Mouse (Mus musculus): ENCODE measurements around the gene Zscan2. TPM values are rescaled to one million over a fixed set of nuclear protein-coding genes. Genes with fewer than 3 reads are reported as not detected.

Zscan2 gene
- polyA plus RNA-seq, 1 experiment from 2014 or later: 0.63 TPM

GRCm38 (mm10) chr7:80840241-80840640 lies 20.5 kb upstream of the Zscan2 start:
- Histone ChIP-seq H3K27ac (replicated peaks) (peak overlapping the region; percentile 35; the same call in 1 of the 2 replicates), H3K9me3 (ENCODE audit: control insufficient read depth, low read length) (no peaks in the 10 kb centered on the region), H3K4me2 (replicated peaks; ENCODE audit: low read depth) (no peak overlapping the region), H3K9ac (ENCODE audit: low read length) (no peak overlapping the region), H3K4me3 (ENCODE audit: low read depth, low read length) (no peak overlapping the region), H3K4me1 (replicated peaks; ENCODE audit: control insufficient read depth, insufficient read depth) (0 out of 2 replicates have a peak, but pooled peaks cover 2% of the 10 kb centered on the region), H3K36me3 (ENCODE audit: control insufficient read depth, insufficient read depth, low read length) (no peaks in the 10 kb centered on the region), H3K27me3 (ENCODE audit: control insufficient read depth, insufficient read depth, low read length) (no peaks in the 10 kb centered on the region)
- WGBS: 52% methylated on average over 1 of the region's 1 CpGs
- DNase-seq (ENCODE audit: low spot score): no peak
- no peak for ATAC-seq (ENCODE audit: low FRiP score, low TSS enrichment)
- no peak for TF ChIP-seq CTCF (IDR thresholded peaks at IDR 0.05; ENCODE audit: low read depth)
- no peak for TF ChIP-seq EP300 (optimal IDR thresholded peaks at IDR 0.05)

GRCm38 (mm10) chr7:80840937-80841336 lies 19.8 kb upstream of the Zscan2 start:
- H3K4me2 ChIP-seq (replicated peaks; ENCODE audit: low read depth): no peak overlapping the region
- H3K4me3 ChIP-seq (ENCODE audit: low read depth, low read length): no peak overlapping the region
- WGBS: 43% methylated on average over 4 of the region's 4 CpGs
- no peaks in the 10 kb centered on the region for H3K9me3 ChIP-seq (ENCODE audit: control insufficient read depth, low read length)
- peak overlapping the region; percentile 35; the same call in 1 of the 2 replicates for H3K27ac ChIP-seq (replicated peaks)
- H3K4me1 ChIP-seq (replicated peaks; ENCODE audit: control insufficient read depth, insufficient read depth): 0 out of 2 replicates have a peak, but pooled peaks cover 2% of the 10 kb centered on the region
- no peaks in the 10 kb centered on the region for H3K36me3 ChIP-seq (ENCODE audit: control insufficient read depth, insufficient read depth, low read length)
- TF ChIP-seq EP300 (optimal IDR thresholded peaks at IDR 0.05) (no peak), CTCF (IDR thresholded peaks at IDR 0.05; ENCODE audit: low read depth) (no peak)
- DNase-seq (ENCODE audit: low spot score) (no peak), ATAC-seq (ENCODE audit: low FRiP score, low TSS enrichment) (no peak)
- H3K27me3 ChIP-seq (ENCODE audit: control insufficient read depth, insufficient read depth, low read length): no peaks in the 10 kb centered on the region
- H3K9ac ChIP-seq (ENCODE audit: low read length): no peak overlapping the region

DNA sequence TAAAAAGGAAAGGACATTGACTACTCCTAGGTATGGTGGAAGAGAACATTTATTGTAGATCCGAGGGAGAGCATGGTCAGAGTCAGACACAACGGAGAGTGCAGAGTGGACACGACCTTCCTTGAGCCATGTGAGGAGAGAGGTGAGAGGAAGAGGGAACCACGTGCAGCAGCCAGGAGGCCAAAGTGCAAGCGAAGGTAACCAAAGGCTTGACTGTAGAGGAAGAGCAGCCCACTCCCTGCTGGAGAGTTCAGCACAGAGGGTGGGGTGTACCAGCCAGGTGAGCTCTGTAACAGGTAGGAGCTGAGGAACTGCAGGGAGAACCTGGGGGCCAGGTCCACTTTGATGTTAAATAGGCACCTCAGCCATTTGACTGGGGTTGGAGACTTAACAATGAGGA lies 18.6 kb upstream of the Zscan2 start:
- ATAC-seq (ENCODE audit: low FRiP score, low TSS enrichment) (0 out of 2 replicates have a peak, but pooled peaks have one; percentile 7), DNase-seq (ENCODE audit: low spot score) (no peak)
- Histone ChIP-seq H3K36me3 (ENCODE audit: control insufficient read depth, insufficient read depth, low read length) (no peaks in the 10 kb centered on the region), H3K27ac (replicated peaks) (no peak overlapping the region), H3K4me1 (replicated peaks; ENCODE audit: control insufficient read depth, insufficient read depth) (0 out of 2 replicates have a peak, but pooled peaks cover 2% of the 10 kb centered on the region), H3K9ac (ENCODE audit: low read length) (no peak overlapping the region), H3K4me3 (ENCODE audit: low read depth, low read length) (no peak overlapping the region), H3K27me3 (ENCODE audit: control insufficient read depth, insufficient read depth, low read length) (no peaks in the 10 kb centered on the region), H3K9me3 (ENCODE audit: control insufficient read depth, low read length) (no peaks in the 10 kb centered on the region), H3K4me2 (replicated peaks; ENCODE audit: low read depth) (no peak overlapping the region)
- TF ChIP-seq EP300 (optimal IDR thresholded peaks at IDR 0.05): no peak
- no peak for TF ChIP-seq CTCF (IDR thresholded peaks at IDR 0.05; ENCODE audit: low read depth)
- 48% methylated on average over 5 of the region's 5 CpGs for WGBS

DNA sequence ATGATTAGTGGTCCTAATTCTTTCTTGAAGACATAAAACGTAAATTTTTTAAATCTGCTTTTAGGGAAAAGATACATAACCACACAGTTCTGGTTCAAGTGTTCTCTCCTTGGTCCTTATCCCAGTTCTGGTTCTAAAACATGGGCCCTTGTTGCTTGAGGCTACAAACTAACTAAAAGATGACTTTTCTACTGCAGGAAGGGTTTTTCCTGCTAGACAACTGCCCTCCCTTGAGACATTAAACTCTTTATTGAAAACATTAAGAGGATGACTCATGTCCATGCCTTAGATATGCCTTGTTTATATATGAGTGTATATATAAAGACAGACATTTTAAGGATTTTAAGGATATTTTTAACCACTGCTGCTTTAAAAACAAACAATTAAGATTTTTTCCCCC lies 17.5 kb upstream of the Zscan2 start:
- no peak for ATAC-seq (ENCODE audit: low FRiP score, low TSS enrichment)

DNA sequence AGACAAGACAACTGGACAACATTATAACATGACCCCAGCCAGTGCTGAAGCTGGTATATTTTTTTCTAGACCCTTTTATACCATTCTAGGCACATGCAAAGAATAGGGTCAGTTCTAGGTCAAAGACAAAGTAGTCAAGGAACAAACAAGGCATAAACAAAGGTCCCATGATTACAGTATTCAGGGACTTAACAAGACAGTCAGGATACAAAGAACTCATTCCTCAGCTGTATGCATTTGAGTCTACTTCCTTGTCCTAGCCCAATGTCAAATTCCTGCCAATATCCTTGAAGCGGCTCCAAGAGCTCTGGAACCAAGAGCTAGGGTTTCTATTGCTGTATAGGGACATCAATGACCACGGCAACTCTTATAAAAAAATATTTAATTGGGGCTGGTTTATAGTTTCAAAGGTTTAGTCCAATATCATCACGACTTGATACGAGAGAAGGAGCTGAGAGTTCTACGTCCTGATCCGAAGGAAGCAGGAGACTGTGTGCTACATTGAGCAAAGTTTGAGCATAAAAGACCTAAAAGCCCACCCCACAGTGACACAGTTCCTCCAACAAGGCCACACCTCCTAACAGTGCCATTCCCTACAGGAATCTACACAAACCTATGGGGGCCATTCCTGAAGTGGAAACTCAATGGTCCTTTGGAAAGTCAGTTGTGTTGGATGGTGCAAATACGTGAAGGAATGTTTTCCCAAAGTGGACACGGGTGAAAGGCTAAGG lies 16.6 kb upstream of the Zscan2 start:
- Histone ChIP-seq H3K9ac (ENCODE audit: low read length) (no peak overlapping the region), H3K9me3 (ENCODE audit: control insufficient read depth, low read length) (no peaks in the 10 kb centered on the region), H3K27ac (replicated peaks) (no peak overlapping the region), H3K27me3 (ENCODE audit: control insufficient read depth, insufficient read depth, low read length) (no peaks in the 10 kb centered on the region), H3K4me2 (replicated peaks; ENCODE audit: low read depth) (no peak overlapping the region), H3K36me3 (ENCODE audit: control insufficient read depth, insufficient read depth, low read length) (no peaks in the 10 kb centered on the region), H3K4me3 (ENCODE audit: low read depth, low read length) (no peak overlapping the region), H3K4me1 (replicated peaks; ENCODE audit: control insufficient read depth, insufficient read depth) (0 out of 2 replicates have a peak, but pooled peaks cover 2% of the 10 kb centered on the region)
- TF ChIP-seq CTCF (IDR thresholded peaks at IDR 0.05; ENCODE audit: low read depth): no peak
- TF ChIP-seq EP300 (optimal IDR thresholded peaks at IDR 0.05): no peak
- DNase-seq (ENCODE audit: low spot score) (no peak), ATAC-seq (ENCODE audit: low FRiP score, low TSS enrichment) (no peak)
- WGBS: 92% methylated on average over 8 of the region's 8 CpGs

More for the DNA sequence above, 17.5 kb upstream of the Zscan2 start:
- H3K9ac ChIP-seq (ENCODE audit: low read length): no peak overlapping the region
- H3K4me1 ChIP-seq (replicated peaks; ENCODE audit: control insufficient read depth, insufficient read depth): 0 out of 2 replicates have a peak, but pooled peaks cover 2% of the 10 kb centered on the region
- no peaks in the 10 kb centered on the region for H3K36me3 ChIP-seq (ENCODE audit: control insufficient read depth, insufficient read depth, low read length)
- WGBS: 67% methylated on average over 1 of the region's 1 CpGs
- DNase-seq (ENCODE audit: low spot score): no peak
- H3K4me3 ChIP-seq (ENCODE audit: low read depth, low read length): no peak overlapping the region
- H3K4me2 ChIP-seq (replicated peaks; ENCODE audit: low read depth): no peak overlapping the region
- no peak for TF ChIP-seq EP300 (optimal IDR thresholded peaks at IDR 0.05)
- no peak for TF ChIP-seq CTCF (IDR thresholded peaks at IDR 0.05; ENCODE audit: low read depth)
- H3K9me3 ChIP-seq (ENCODE audit: control insufficient read depth, low read length): no peaks in the 10 kb centered on the region
- H3K27me3 ChIP-seq (ENCODE audit: control insufficient read depth, insufficient read depth, low read length): no peaks in the 10 kb centered on the region
- H3K27ac ChIP-seq (replicated peaks): no peak overlapping the region

DNA sequence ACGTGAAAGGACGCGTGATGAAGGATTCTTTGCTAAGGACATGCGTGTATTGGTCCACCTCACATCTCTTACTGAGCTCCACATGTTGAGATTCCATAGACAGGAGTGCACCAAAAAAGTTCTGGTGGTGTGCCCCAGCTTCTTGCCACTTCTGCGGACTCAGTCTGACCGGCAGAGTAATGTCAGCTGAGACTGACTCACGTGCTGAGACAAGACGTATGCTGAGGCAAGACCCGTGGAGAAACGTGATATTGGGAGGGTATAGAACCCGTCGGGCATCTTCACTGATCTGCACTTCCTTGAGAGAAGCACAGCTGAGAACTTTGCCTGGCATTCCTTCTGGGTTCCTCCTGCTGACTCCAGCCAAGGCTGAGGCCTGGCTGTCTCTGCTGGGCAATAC lies 16.0 kb upstream of the Zscan2 start:
- no peaks in the 10 kb centered on the region for H3K9me3 ChIP-seq (ENCODE audit: control insufficient read depth, low read length)
- WGBS: 90% methylated on average over 12 of the region's 12 CpGs
- no peak overlapping the region for H3K4me3 ChIP-seq (ENCODE audit: low read depth, low read length)
- H3K36me3 ChIP-seq (ENCODE audit: control insufficient read depth, insufficient read depth, low read length): no peaks in the 10 kb centered on the region
- ATAC-seq (ENCODE audit: low FRiP score, low TSS enrichment) (no peak), DNase-seq (ENCODE audit: low spot score) (no peak)
- no peak overlapping the region for H3K4me2 ChIP-seq (replicated peaks; ENCODE audit: low read depth)
- 0 out of 2 replicates have a peak, but pooled peaks cover 2% of the 10 kb centered on the region for H3K4me1 ChIP-seq (replicated peaks; ENCODE audit: control insufficient read depth, insufficient read depth)
- no peak overlapping the region for H3K27ac ChIP-seq (replicated peaks)
- H3K9ac ChIP-seq (ENCODE audit: low read length): no peak overlapping the region
- no peak for TF ChIP-seq CTCF (IDR thresholded peaks at IDR 0.05; ENCODE audit: low read depth)
- TF ChIP-seq EP300 (optimal IDR thresholded peaks at IDR 0.05): no peak
- no peaks in the 10 kb centered on the region for H3K27me3 ChIP-seq (ENCODE audit: control insufficient read depth, insufficient read depth, low read length)
